Mouse (Mus musculus) liver, adult (tissue): ENCODE measurements around the gene Klf12.

Experiments used
- GATA4 ChIP-seq: IDR thresholded peaks from 2 replicates; pipeline ENCODE4 v1.6.1; 2014; ENCODE audit warnings: mild to moderate bottlenecking, low read length; ENCODE audit not compliant: insufficient replicate concordance

Gene Klf12

GRCm38 (mm10) chr14:100282651-100283050 lies 1.8 kb downstream of the Klf12 start:
- no peak for TF ChIP-seq GATA4

- no peak for TF ChIP-seq GATA4
Observed at GRCm38 (mm10) chr14:100281734-100282133, 2.7 kb downstream of the Klf12 start.

- no peak for TF ChIP-seq GATA4
Observed at GRCm38 (mm10) chr14:100274179-100274578, 10.3 kb downstream of the Klf12 start.

- TF ChIP-seq GATA4, result no peak
Observed at GRCm38 (mm10) chr14:100260531-100260930, 23.9 kb downstream of the Klf12 start.

- TF ChIP-seq GATA4, result no peak
Observed at GRCm38 (mm10) chr14:100243046-100243445, 41.4 kb downstream of the Klf12 start.

GRCm38 (mm10) chr14:100239874-100240273 lies 44.6 kb downstream of the Klf12 start:
- TF ChIP-seq GATA4, result no peak

- TF ChIP-seq GATA4, result no peak
Observed at GRCm38 (mm10) chr14:100236757-100237156, 47.7 kb downstream of the Klf12 start.

- no peak for TF ChIP-seq GATA4
Observed at GRCm38 (mm10) chr14:100235746-100236145, 48.7 kb downstream of the Klf12 start.

GRCm38 (mm10) chr14:100231384-100231783 lies 53.1 kb downstream of the Klf12 start:
- peak; percentile 48 for TF ChIP-seq GATA4

GRCm38 (mm10) chr14:100228120-100228519 lies 56.4 kb downstream of the Klf12 start:
- TF ChIP-seq GATA4, result no peak

- no peak for TF ChIP-seq GATA4
Observed at GRCm38 (mm10) chr14:100227717-100228116, 56.8 kb downstream of the Klf12 start.

- no peak for TF ChIP-seq GATA4
Observed at GRCm38 (mm10) chr14:100224151-100224550, 60.3 kb downstream of the Klf12 start.

- no peak; the same call in 1 of the 2 replicates for TF ChIP-seq GATA4
Observed at GRCm38 (mm10) chr14:100222260-100222659, 62.2 kb downstream of the Klf12 start.

- no peak for TF ChIP-seq GATA4
Observed at GRCm38 (mm10) chr14:100215213-100215785, 69.2 kb downstream of the Klf12 start.

- no peak for TF ChIP-seq GATA4
Observed at GRCm38 (mm10) chr14:100213066-100213465, 71.4 kb downstream of the Klf12 start.

GRCm38 (mm10) chr14:100211826-100212117 lies 72.7 kb downstream of the Klf12 start:
- TF ChIP-seq GATA4, result no peak

- TF ChIP-seq GATA4, result no peak
Observed at GRCm38 (mm10) chr14:100211036-100211825, 73.2 kb downstream of the Klf12 start.
